Mouse (Mus musculus) forebrain, postnatal 0 days (tissue): Measurements from ENCODE around the gene Rasgrf1. TPM values are rescaled to one million over a fixed set of nuclear protein-coding genes. Genes with fewer than 3 reads are reported as not detected.
A peak's percentile ranks its signal among the peaks of the same experiment; 100 is the strongest.

Experiments
- ATAC-seq: fragments of 200-750 bp; cut with Nextera tagmentation; 2 replicates; pipeline ENCODE4 v1.8.0; 2017; ENCODE audit warnings: mild to moderate bottlenecking, moderate library complexity
- DNase-seq: peaks from one replicate; pipeline ENCODE4 v3.0.0-alpha.2; 2015
- H3K27ac ChIP-seq: fragments of 300-500 bp; sonication (generic); 2 replicates; pipeline ENCODE4 v1.5.1; 2014; ENCODE audit warnings: low read depth, mild to moderate bottlenecking, antibody characterized with exemption, low read length, moderate library complexity, mixed read lengths
- H3K27me3 ChIP-seq: fragments of 300-500 bp; sonication (generic); 2 replicates; pipeline ENCODE4 v1.6.1; 2014; ENCODE audit warnings: mild to moderate bottlenecking, low read length, mixed read lengths; ENCODE audit not compliant: insufficient read depth
- H3K36me3 ChIP-seq: fragments of 300-500 bp; sonication (generic); 2 replicates; pipeline ENCODE4 v1.6.1; 2014; ENCODE audit warnings: mild to moderate bottlenecking, moderate library complexity; ENCODE audit not compliant: insufficient read depth
- H3K4me1 ChIP-seq: fragments of 300-500 bp; sonication (generic); 2 replicates; pipeline ENCODE4 v1.6.1; 2014; ENCODE audit warnings: antibody characterized with exemption; ENCODE audit not compliant: insufficient read depth
- H3K4me2 ChIP-seq: fragments of 300-500 bp; sonication (generic); 2 replicates; pipeline ENCODE4 v1.6.1; 2014; ENCODE audit warnings: low read depth, mild to moderate bottlenecking, moderate library complexity
- H3K4me3 ChIP-seq: fragments of 300-500 bp; sonication (generic); 2 replicates; pipeline ENCODE4 v1.5.1; 2014; ENCODE audit warnings: low read depth, low read length, mixed read lengths
- H3K9ac ChIP-seq: fragments of 300-500 bp; sonication (generic); 2 replicates; pipeline ENCODE4 v1.6.1; 2014; ENCODE audit warnings: mild to moderate bottlenecking
- H3K9me3 ChIP-seq: fragments of 300-500 bp; sonication (generic); 2 replicates; pipeline ENCODE4 v1.6.1; 2016; ENCODE audit warnings: low read length
- CTCF ChIP-seq: sonication (generic); IDR thresholded peaks from 2 replicates; pipeline ENCODE4 v1.5.1; 2016; ENCODE audit warnings: antibody characterized with exemption, control low read depth, low read depth
- WGBS: fragments of 180-500 bp; shearing (Covaris S2); extraction: QIAGEN DNeasy Blood & Tissue Kit; methylation state at CpG from one replicate; pipeline ENCODE4 v1.1.7; 2014; 5-methylcytosine and 5-hydroxymethylcytosine counted together
- polyA plus RNA-seq: library from polyadenylated mRNA; unstranded; fragments of >200 nt; fragmentation: Nextera tagmentation; extraction: Ambion mirVana; gene quantifications from 2 replicates; pipeline ENCODE4 v1.2.1, GENCODE M21; 2015
- total RNA-seq: library from RNA; depleted of rRNA; stranded (reverse); fragments of >200 nt; gene quantifications from 2 replicates; pipeline ENCODE4 v1.2.3, GENCODE M21; 2014

The Rasgrf1 gene
- total and polyA plus RNA-seq, 2 experiments from 2014 or later = 19.3 to 33.2 TPM

DNA sequence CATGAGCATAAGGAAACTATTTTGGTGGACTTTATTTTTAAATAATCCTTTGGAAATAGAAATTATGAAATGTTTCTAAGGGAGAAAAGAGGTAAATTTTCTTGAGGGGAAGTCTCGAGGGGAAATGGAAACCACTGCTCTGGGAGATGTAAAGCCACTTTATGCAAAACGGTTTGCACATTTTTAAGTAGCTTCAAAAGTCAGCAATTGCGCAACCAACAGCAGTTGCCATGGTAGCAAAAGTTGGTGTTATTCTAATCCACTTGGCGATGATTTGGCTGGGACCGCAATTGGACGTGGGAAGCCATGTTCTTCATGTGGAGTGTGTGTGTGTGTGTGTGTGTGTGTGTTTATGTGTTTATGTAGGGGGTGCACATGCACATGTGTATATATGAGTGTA, 37.6 kb upstream of the Rasgrf1 start:
- H3K27ac ChIP-seq = no peak overlapping the region
- TF ChIP-seq CTCF = no peak
- H3K36me3 ChIP-seq = no peaks in the 10 kb centered on the region
- H3K9ac ChIP-seq = no peak overlapping the region
- H3K27me3 ChIP-seq = peaks cover 20% of the 10 kb centered on the region
- H3K4me3 ChIP-seq = no peak overlapping the region
- no peaks in the 10 kb centered on the region for H3K9me3 ChIP-seq
- H3K4me2 ChIP-seq = no peak overlapping the region
- ATAC-seq (peak; percentile 58), DNase-seq (peak; percentile 65)
- 49% methylated on average over 6 of the region's 6 CpGs for WGBS
- H3K4me1 ChIP-seq = peaks cover 6% of the 10 kb centered on the region; the same call in 1 of the 2 replicates

DNA sequence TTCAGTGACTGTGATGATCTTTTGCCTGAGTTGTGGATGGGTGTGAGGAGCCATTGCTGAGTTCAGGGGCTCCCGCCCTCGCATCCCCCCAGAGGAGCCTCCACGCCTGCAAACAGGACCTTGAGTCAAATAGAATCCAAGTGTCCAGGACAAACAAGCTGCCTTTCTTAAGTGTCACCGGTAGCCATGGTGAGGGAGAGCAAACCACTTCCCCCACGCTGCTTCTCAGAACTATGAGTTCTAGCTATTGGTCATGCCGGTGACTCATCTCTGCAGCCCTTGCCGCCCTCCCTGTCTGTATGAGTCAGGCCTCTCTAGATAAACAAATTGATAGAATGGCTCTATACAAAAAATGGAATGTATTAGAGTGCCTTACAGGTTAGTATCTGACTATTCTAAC, 35.3 kb upstream of the Rasgrf1 start:
- peaks cover 9% of the 10 kb centered on the region for H3K27me3 ChIP-seq
- DNase-seq (no peak), ATAC-seq (no peak)
- no peak overlapping the region for H3K4me2 ChIP-seq
- TF ChIP-seq CTCF = no peak
- H3K4me1 ChIP-seq = no peaks in the 10 kb centered on the region
- H3K4me3 ChIP-seq = no peak overlapping the region
- H3K36me3 ChIP-seq = no peaks in the 10 kb centered on the region
- H3K9ac ChIP-seq = no peak overlapping the region
- H3K9me3 ChIP-seq = 0 out of 2 replicates have a peak, but pooled peaks cover 3% of the 10 kb centered on the region
- H3K27ac ChIP-seq = no peak overlapping the region
- WGBS = 62% methylated on average over 7 of the region's 7 CpGs

DNA sequence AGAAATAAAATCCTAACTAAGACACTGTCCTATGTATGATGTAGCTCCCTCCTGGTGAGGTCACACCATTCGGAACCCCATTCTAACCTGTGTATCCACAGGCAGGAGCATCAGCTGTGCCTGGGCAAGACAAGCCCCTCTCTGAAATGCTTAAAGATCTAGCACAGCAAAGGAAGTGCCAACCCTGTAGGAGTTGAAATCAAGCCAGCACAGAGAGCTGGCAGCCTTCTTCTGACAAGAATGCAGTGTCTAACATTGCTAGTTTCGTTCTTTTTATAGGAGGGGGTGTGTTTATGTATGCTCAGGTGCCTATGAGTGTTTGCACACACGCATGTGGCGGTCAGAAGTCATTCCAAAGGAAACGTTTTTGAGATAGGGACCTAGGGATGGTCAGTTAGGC, 34.2 kb upstream of the Rasgrf1 start:
- no peak for ATAC-seq
- peaks cover 9% of the 10 kb centered on the region for H3K27me3 ChIP-seq
- no peak overlapping the region for H3K4me2 ChIP-seq
- H3K9me3 ChIP-seq = 0 out of 2 replicates have a peak, but pooled peaks cover 3% of the 10 kb centered on the region
- DNase-seq = no peak
- no peaks in the 10 kb centered on the region for H3K36me3 ChIP-seq
- H3K27ac ChIP-seq = no peak overlapping the region
- no peaks in the 10 kb centered on the region for H3K4me1 ChIP-seq
- no peak for TF ChIP-seq CTCF
- no peak overlapping the region for H3K9ac ChIP-seq
- H3K4me3 ChIP-seq = no peak overlapping the region
- 58% methylated on average over 5 of the region's 5 CpGs for WGBS

DNA sequence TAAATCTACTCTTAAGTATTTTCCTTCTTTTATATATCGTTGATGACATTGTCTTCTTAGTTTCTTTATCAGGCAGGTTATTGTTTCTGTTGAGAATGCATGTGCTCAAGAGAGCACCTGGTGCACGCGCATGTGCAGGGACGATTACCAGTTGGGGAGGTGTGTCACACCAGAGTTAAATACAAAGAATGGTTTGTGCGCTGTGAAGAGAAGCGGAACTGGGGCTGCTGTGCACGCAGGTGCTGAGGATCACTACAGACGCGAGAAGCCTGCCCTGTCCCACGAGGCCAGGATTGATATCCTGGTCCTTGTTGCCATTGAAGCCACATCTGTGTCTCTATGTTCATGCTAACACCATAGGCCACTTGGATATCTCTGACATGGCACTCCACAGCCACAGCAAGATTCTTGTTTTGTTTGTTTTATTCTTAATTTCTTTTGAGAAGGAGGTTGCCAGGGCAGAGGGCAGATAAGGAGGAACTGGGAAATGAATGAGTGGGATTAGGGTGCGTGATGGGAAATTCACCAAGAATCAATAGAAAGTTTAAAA, 31.2 kb upstream of the Rasgrf1 start:
- no peak overlapping the region for H3K9ac ChIP-seq
- no peak overlapping the region for H3K27ac ChIP-seq
- H3K9me3 ChIP-seq = 0 out of 2 replicates have a peak, but pooled peaks cover 3% of the 10 kb centered on the region
- WGBS = 45% methylated on average over 11 of the region's 11 CpGs
- H3K4me3 ChIP-seq = no peak overlapping the region
- no peak for TF ChIP-seq CTCF
- H3K4me1 ChIP-seq = no peaks in the 10 kb centered on the region
- no peaks in the 10 kb centered on the region for H3K36me3 ChIP-seq
- peaks cover 14% of the 10 kb centered on the region for H3K27me3 ChIP-seq
- no peak for ATAC-seq
- DNase-seq = no peak
- no peak overlapping the region for H3K4me2 ChIP-seq

DNA sequence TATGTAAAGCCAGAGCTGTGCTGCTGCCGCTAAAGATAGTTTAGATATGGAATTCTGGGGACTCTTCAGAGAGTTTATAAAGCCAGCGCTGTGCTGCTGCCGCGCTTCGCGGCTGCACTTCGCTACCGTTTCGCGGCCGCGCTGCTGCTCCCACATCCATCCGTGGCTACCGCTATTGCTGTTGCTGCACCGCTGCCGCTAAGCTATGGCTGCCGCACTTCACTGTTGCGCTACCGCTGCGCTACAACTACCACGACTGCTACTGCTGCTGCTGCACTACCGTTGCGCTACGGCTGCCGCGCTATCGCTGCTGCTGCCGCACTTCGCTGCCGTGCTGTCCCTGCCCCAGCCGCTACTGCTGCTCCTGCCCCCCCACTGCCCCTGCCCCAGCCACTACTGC, 30.1 kb upstream of the Rasgrf1 start:
- H3K27ac ChIP-seq = no peak overlapping the region
- peak; percentile 23; the same call in 1 of the 2 replicates for TF ChIP-seq CTCF
- no peak overlapping the region for H3K4me3 ChIP-seq
- peaks cover 16% of the 10 kb centered on the region for H3K27me3 ChIP-seq
- ATAC-seq (peak; percentile 80), DNase-seq (peak; percentile 56)
- H3K9me3 ChIP-seq = 0 out of 2 replicates have a peak, but pooled peaks cover 3% of the 10 kb centered on the region
- no peaks in the 10 kb centered on the region for H3K36me3 ChIP-seq
- no peaks in the 10 kb centered on the region for H3K4me1 ChIP-seq
- 66% methylated on average over 31 of the region's 31 CpGs for WGBS
- H3K4me2 ChIP-seq = no peak overlapping the region
- H3K9ac ChIP-seq = no peak overlapping the region

DNA sequence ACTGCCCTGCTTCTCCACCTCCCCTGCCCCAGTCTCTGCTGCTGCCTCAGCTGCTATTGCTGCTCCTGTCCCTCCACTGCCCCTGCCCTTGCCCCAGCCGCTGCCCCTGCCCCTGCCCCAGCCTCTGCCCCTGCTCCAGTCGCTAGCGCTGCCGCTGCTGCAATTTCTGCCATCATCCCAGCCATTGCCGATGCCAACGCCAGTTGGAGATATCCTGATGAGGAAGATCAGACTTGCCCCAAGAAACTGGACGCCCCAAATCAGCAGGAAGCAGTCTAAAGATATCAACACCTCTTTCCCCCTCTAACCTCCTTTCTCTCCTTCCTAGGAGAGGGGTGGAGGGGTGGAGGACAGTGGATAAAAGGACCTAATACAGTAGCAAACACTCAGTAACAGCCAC, 28.2 kb upstream of the Rasgrf1 start:
- peaks cover 13% of the 10 kb centered on the region for H3K27me3 ChIP-seq
- H3K36me3 ChIP-seq = no peaks in the 10 kb centered on the region
- no peaks in the 10 kb centered on the region for H3K4me1 ChIP-seq
- 49% methylated on average over 7 of the region's 7 CpGs for WGBS
- ATAC-seq (no peak), DNase-seq (no peak)
- no peak overlapping the region for H3K9ac ChIP-seq
- no peak overlapping the region for H3K4me2 ChIP-seq
- H3K27ac ChIP-seq = no peak overlapping the region
- TF ChIP-seq CTCF = no peak
- 0 out of 2 replicates have a peak, but pooled peaks cover 3% of the 10 kb centered on the region for H3K9me3 ChIP-seq
- H3K4me3 ChIP-seq = no peak overlapping the region

DNA sequence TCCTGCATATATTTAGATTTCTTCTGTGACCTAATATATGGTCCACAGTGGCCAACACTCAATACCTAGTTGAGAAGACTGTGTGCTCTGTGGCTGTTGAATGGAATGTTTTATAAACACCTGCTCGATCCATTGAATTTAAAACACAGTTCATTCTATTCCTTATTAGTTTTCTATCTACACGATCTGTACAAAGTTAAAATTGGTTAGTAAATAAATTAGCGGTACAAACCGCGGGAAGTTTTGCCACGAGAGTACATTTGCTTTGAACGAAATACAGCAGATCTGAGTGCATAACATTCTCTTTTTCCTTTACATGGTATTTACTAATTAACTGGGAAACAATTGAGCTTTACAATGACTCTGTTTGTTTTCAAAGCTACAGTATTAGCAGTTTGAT, 27.1 kb upstream of the Rasgrf1 start:
- Histone ChIP-seq H3K36me3 (no peaks in the 10 kb centered on the region), H3K9me3 (0 out of 2 replicates have a peak, but pooled peaks cover 3% of the 10 kb centered on the region), H3K4me2 (no peak overlapping the region), H3K4me3 (no peak overlapping the region), H3K27me3 (peaks cover 7% of the 10 kb centered on the region), H3K9ac (no peak overlapping the region), H3K4me1 (no peaks in the 10 kb centered on the region), H3K27ac (no peak overlapping the region)
- ATAC-seq (no peak), DNase-seq (peak; percentile 69)
- 51% methylated on average over 7 of the region's 7 CpGs for WGBS
- no peak for TF ChIP-seq CTCF
